Mouse (Mus musculus) layer of hippocampus, postnatal 25 days (tissue): ENCODE data around the gene Mast3. TPM values are rescaled to one million over a fixed set of nuclear protein-coding genes. Genes with fewer than 3 reads are reported as not detected.

Experiments used
- DNase-seq, 2 experiments: peaks; one replicate each; pipeline ENCODE4 v3.0.0; 2022; ENCODE audit warnings: mixed read lengths in 2 of 2, low spot score in 1 of 2; ENCODE audit errors: extremely low spot score in 1 of 2
- total RNA-seq, 2 experiments: library from RNA; stranded (reverse); gene quantifications; 2 replicates each; pipeline ENCODE4 v1.2.3; 2021

Gene Mast3
- total RNA-seq, 2 experiments from 2014 or later: 411 to 437 TPM

DNA sequence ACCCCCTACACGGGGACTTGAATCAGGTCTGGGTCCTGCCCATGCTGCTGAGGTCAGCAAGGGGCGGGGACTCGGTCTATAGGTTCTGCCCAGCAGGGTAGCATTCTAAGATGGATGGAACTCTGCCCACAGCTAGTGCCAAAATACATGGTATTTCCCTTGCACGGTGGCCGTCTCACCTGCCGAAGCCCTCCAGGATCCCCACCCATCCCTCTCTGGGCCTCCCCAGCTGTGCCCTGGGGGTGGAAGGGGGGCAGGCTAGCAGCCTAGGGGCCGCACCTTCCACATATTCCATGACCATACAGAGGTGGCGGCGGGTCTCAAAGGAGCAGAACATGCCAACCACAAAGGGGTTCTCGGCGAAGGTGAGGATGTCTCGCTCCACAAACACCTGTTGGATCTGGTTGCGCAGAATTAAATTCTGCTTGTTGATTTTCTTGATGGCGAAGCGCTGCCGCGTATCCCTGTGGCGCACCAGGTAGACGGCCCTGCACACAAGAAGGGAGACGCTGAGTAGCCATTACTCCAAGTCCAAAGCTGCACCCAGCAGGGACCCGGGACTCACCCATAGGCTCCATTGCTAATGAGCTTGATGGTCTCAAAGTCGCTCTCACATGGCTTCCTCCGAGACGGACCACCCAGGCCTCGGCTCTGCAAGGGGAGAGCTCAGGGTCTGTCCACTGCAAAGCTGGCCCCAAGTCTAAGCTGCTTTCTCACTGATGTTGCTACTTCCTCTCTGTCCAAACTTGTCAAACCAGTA is 18.4 kb downstream of the Mast3 start:
- DNase-seq: no peak

GRCm38 (mm10) chr8:70780093-70780492 is 24.8 kb downstream of the Mast3 start:
- DNase-seq: no peak

DNA sequence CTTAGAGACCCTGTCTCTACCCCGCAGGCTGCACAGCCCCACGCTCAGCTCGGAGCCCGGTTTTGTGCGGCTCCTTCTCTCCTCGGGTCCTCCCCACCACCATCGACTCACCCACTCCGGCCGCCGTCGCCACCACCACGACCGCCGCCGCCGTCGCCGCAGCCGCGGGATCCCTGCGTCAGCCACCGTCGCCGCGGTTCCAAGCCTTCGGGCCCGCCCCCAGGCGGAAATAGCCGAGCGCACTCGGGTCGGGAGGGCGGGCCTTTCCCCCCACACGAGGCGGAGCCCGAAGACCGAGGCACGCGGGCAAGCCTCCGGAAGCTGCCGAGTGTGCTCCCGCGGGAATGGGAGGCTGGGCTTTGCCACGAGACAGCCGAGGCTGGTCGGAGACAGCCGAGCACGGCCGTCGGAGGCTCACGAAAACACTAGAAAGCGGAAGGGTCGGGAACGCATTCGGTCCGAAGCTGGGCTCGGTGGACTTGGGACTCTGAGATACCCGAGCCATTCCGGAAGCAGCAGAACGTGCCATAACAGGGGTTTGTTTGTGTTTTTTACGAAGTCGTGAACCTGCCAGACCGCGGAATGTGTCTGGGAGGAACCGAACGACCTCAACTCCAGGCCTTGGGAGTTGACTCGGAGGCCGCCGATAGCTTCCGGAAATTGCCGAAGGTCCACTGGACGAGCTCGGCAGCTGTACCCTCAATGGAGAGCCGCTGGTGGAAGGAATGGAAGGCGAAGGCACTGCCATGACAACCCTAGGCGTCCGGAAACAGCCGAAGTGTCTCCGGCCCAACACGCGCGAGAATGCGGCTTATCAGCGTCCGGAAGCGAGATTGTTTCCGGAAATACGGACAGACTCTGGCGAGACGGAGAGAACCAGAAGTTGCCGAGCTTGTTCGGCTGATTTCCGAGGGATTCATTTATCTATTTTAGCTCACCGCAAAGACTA is 28.1 kb downstream of the Mast3 start, which contains the start of gene Pik3r2:
Pik3r2 (minus strand) TSS at position 218 of the 949 bp plus-strand sequence.
- DNase-seq: peak; percentile 99

DNA sequence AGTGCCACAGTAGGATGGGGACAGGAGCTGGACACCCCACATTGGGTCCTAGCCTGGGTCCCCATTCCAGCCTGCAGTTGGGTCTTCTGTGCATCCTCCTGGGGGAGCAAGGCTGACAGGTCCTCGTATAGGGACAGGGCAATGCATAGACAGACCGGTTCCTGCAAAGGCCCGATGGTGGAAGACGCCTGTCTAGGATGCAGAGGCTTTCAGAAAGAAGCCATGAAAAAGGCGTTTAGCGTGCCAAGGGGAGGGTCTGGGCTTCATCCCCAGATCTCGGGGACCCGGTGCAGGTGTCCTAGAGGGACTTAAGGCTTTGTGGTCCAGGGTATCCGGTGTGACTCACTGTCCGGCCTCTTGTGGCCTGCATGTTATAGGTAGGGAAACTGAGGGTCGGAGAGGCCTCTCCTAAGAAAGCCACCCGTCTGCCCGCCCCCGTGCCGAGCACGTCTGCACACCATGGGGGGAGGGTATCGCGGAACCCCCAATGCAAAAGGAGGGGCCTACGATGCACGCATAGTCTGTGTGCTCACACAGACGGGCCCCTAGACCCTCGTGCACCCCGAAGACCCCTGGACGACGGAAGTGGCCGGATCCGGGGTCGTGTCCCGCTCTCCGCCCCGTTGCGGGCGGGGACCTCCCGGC is 28.9 kb downstream of the Mast3 start:
- no peak for DNase-seq

GRCm38 (mm10) chr8:70775227-70775626 is 29.6 kb downstream of the Mast3 start:
- DNase-seq: no peak

DNA sequence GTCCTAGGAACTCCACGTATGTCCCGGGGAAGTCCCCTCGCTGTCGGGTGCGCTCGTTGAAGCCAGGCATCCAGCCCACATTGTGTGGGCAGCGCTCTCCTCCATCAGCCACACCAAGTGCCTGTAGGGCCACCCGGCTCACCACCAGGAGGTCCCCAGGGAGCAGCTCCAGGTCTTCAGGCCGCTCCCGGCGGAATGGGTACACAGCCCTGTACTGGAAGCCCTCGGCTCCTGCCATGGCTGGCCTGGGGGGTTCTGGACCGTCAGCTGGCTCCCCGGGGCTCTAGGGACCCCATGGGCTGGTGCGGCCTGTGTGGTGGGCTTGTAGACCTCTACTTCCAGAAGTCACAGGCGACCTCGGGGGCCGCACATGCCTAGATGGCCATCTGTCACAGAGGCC is 30.1 kb downstream of the Mast3 start:
- DNase-seq: no peak

- peak in 1 of 2 experiments; percentile 49 for DNase-seq
Measured at GRCm38 (mm10) chr8:70773833-70774232, 31.0 kb downstream of the Mast3 start.

DNA sequence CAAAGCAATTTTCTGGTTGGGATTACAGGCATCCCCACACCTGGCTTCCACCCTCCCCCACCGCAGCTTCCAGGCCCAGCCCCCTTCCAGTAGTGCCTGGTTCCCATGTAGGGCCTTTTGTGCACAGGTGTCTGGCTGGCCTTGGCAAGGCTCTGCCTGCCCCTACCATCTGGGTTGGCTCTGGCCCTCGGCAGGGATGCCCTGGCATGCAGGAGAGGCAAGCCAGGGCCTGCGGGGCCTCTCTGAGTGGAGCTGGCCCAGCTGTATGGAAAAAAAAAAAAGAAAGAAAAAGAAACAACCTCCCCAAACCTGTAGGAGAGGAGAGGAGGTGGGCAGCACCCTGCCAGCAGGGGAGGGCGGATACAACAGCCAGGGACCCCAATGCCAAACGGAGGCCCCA is 31.4 kb downstream of the Mast3 start:
- DNase-seq: no peak

- no peak for DNase-seq
Measured at GRCm38 (mm10) chr8:70772890-70773289, 32.0 kb downstream of the Mast3 start.

DNA sequence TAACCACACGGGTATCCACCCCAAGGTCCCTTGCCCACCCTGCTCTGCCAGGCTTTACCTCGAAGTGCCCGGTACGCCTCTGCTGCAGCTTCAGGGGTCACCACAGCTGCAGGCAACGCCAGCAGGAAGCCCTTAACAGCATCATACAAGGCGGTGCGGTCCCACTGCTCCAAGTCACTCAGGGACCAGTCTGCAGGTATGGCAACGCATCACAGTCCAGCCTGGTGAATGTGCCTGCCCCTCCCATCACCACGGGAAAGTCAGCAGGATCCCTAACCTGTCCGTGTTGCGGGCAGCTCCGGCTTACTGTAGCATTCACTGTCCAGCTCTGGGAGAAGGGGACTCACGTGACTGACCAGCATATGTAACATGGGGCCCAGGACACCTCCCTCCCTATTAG is 32.8 kb downstream of the Mast3 start:
- DNase-seq: no peak

DNA sequence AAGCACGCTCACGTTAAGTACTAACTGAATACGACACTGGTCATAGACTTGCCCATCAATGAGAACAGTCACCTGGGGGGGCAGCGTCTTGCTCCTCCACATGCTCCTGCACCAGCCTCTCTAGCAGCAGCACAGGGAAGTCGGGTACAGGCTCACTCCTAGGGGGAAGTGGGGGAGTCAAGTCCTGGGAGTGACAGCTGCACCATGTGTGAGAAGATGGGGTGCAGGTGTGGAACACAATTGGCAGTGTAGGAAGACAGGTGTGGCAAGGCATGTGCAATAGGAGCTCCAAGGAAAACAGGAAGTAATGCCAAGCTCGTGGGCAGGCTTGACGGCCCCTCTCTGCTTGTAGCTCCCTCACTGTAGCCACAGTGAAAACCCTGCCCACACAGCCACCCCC is 33.6 kb downstream of the Mast3 start:
- no peak for DNase-seq

GRCm38 (mm10) chr8:70770748-70771147 is 34.1 kb downstream of the Mast3 start:
- DNase-seq: no peak

DNA sequence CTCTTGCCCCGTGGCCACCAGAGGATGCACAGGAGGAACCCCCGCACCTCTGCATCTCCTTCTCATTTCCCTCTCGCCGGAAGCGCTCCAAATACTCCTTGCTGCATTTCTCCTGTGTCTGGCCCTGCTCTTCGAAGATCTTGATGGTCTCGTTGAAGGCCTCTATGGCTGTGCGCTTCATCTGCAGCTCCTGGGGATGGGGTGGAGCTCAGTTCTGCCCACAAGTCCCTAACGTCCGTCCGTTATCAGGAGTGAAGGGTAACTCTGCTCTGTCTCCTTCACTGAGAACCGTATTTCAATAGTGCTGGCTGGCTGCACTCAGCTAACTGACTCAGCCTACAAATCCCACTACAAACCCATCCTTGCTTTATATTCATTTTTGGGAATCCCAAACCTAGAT is 35.0 kb downstream of the Mast3 start:
- DNase-seq: no peak

DNA sequence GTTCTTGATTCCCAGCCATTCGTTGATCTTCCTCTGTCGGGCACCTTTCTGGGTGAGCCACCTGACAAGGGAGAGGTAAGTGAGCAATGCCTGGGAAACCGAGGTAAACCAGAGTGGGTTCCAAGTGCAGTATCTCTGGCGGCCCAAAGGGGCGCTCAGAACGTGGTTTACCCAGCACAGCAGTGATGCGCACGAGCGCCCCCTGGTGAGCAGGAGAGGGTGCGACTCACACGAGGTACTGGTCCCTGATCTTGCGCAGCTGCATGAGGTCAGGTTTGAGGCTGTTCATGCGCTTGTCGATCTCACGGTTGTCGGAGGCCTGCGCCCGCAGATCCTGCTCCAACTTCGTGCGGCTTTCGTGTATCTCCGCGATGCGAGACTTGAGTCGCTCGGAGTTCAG is 35.5 kb downstream of the Mast3 start:
- DNase-seq: peak; percentile 94 to 99

DNA sequence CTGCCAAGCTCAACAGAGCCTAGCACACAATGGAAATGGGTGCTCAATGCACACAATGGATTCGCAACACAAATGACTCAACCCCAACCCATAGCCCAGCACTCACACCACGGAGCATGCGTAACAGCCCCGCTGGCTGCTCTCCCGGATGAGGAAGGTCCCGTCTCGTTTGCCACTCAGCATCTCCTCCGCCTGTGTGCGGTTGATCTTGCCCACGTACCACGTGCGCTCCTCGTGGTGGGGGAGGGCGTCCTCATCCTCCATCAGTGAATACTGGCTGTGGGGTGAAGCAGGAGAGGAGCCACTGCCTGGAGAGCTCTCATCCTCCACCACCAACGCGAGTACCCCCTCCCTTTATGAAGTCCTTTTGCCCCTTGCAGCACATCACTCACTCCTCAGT is 35.9 kb downstream of the Mast3 start:
- no peak for DNase-seq

- DNase-seq: peak in 1 of 2 experiments; percentile 8
Measured at GRCm38 (mm10) chr8:70768231-70768776, 36.5 kb downstream of the Mast3 start.

- peak in 1 of 2 experiments; percentile 3 for DNase-seq
Measured at GRCm38 (mm10) chr8:70767503-70767902, 37.4 kb downstream of the Mast3 start.

GRCm38 (mm10) chr8:70766571-70767440 is 38.0 kb downstream of the Mast3 start:
- peak in 1 of 2 experiments; percentile 9 for DNase-seq

DNA sequence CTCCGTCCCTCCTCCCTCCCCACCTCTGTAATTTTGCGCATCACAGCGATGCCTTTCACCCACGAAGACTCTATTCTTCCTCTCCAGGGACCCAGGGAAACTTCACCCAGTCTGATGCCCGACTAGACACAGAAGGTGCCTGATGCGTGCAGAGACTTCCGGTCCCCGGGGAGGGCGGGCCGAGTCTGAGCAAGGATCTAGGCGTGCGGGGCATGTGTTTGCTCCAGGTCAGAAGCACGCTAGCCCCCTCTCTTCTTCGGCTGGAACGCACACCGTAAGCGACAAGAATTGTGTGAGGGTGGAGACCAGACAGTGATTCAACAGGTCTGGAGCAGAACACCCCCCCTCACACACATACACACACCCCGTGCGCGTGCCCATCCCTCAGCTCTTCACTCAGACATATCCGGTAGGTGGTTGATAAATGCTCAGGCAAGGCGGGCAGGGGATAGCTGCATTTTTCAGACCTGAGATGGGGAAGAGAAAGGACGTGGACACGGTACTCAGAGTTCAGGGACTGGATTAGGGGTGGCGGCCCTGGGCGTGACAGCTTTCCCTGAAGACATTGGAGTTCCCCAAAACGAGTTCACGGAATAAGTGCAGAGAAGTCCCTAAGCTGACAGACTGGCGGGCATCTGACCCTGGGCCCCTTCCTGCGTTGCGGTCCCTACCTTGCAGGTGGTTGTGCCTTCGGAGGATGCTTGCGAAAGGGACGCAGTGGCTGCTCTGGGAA is 38.9 kb downstream of the Mast3 start:
- peak in 1 of 2 experiments; percentile 13 for DNase-seq
